Mouse (Mus musculus) CH12.LX (cell line): ENCODE data around the gene Wdr75. TPM values are rescaled to one million over a fixed set of nuclear protein-coding genes. Genes with fewer than 3 reads are reported as not detected.

Experiments used
- DNase-seq: peaks from one replicate; pipeline ENCODE4 v3.0.0-alpha.2; 2013; ENCODE audit errors: extremely low read depth
- H3K27ac ChIP-seq: 2 replicates; pipeline ENCODE4 v1.5.1; 2012; ENCODE audit warnings: low read depth, mild to moderate bottlenecking, control low read depth, moderate library complexity; ENCODE audit not compliant: insufficient read depth
- H3K27me3 ChIP-seq: replicated peaks from 2 replicates; pipeline ENCODE3; 2012; ENCODE audit warnings: inconsistent platforms
- H3K36me3 ChIP-seq, 2 experiments: replicated peaks in 1 of 2; 2 replicates each; pipeline versions ENCODE3 to v1.6.1; 2012; ENCODE audit warnings: inconsistent platforms in 1 of 2, low read length in 1 of 2, mild to moderate bottlenecking in 1 of 2, mixed read lengths in 1 of 2, moderate library complexity in 1 of 2; ENCODE audit not compliant: control insufficient read depth in 1 of 2, insufficient read depth in 1 of 2
- H3K4me1 ChIP-seq, 2 experiments: 2 replicates each; pipeline ENCODE4 v1.6.1; 2012; ENCODE audit warnings: inconsistent platforms in 1 of 2, moderate library complexity in 1 of 2; ENCODE audit not compliant: insufficient read depth in 2 of 2, control insufficient read depth in 1 of 2
- H3K4me2 ChIP-seq: 2 replicates; pipeline ENCODE4 v1.6.1; 2012; ENCODE audit warnings: low read depth, mild to moderate bottlenecking, control low read depth; ENCODE audit not compliant: poor library complexity, insufficient read depth, severe bottlenecking
- H3K4me3 ChIP-seq, 3 experiments: fragments of 150-350 bp in 1 of 3; sonication (generic) in 1 of 3; replicated peaks in 1 of 3; 2 replicates each; pipeline versions ENCODE3 to v1.5.1; 2011 to 2012; ENCODE audit warnings: low read depth in 2 of 3, low read length in 2 of 3, mild to moderate bottlenecking in 2 of 3, moderate library complexity in 2 of 3, control low read depth in 1 of 3, improper control_type of control experiment in 1 of 3, inconsistent platforms in 1 of 3, mixed read lengths in 1 of 3; ENCODE audit not compliant: poor library complexity in 1 of 3
- H3K79me2 ChIP-seq: replicated peaks from 2 replicates; pipeline ENCODE4 v1.6.1; 2012; ENCODE audit warnings: mild to moderate bottlenecking, moderate library complexity; ENCODE audit not compliant: control insufficient read depth, poor library complexity, insufficient read depth, severe bottlenecking; ENCODE audit errors: extremely low read depth
- H3K9ac ChIP-seq: 2 replicates; pipeline ENCODE4 v1.6.1; 2012; ENCODE audit warnings: low read depth, mild to moderate bottlenecking, control low read depth, moderate library complexity; ENCODE audit not compliant: insufficient read depth
- H3K9me3 ChIP-seq: replicated peaks from 2 replicates; pipeline ENCODE3; 2012; ENCODE audit warnings: low read length, inconsistent platforms, mixed read lengths
- BHLHE40 ChIP-seq: IDR thresholded peaks from 2 replicates; pipeline ENCODE4 v1.6.1; 2011; ENCODE audit warnings: mild to moderate bottlenecking, low read depth, low read length, improper control_type of control experiment
- CHD2 ChIP-seq: IDR thresholded peaks from 2 replicates; pipeline ENCODE4 v1.6.1; 2011; ENCODE audit warnings: low read length, improper control_type of control experiment
- CTCF ChIP-seq, 2 experiments: IDR thresholded peaks in 1 of 2; conservative IDR thresholded peaks in 1 of 2; 2 replicates each; pipeline ENCODE4 v1.5.1; 2011 to 2012; ENCODE audit warnings: low read depth in 2 of 2, low read length in 2 of 2, improper control_type of control experiment in 1 of 2, inconsistent platforms in 1 of 2, mild to moderate bottlenecking in 1 of 2, moderate library complexity in 1 of 2
- EP300 ChIP-seq: IDR thresholded peaks from 2 replicates; pipeline ENCODE4 v1.6.1; 2011; ENCODE audit warnings: low read length, improper control_type of control experiment
- ETS1 ChIP-seq: conservative IDR thresholded peaks from 2 replicates; pipeline ENCODE4 v1.6.1; 2012; ENCODE audit warnings: low read depth, mild to moderate bottlenecking, inconsistent platforms, low read length, improper control_type of control experiment, moderate library complexity
- GABPA ChIP-seq: IDR thresholded peaks from 2 replicates; pipeline ENCODE4 v1.6.1; 2012; ENCODE audit warnings: low read depth, low read length, improper control_type of control experiment, inconsistent platforms; ENCODE audit not compliant: insufficient replicate concordance
- IRF4 ChIP-seq: IDR thresholded peaks from 2 replicates; pipeline ENCODE4 v1.6.1; 2014; ENCODE audit warnings: low read depth, mild to moderate bottlenecking, inconsistent platforms, low read length, improper control_type of control experiment
- JUN ChIP-seq: IDR thresholded peaks from 2 replicates; pipeline ENCODE4 v1.6.1; 2011; ENCODE audit warnings: low read depth, mild to moderate bottlenecking, low read length, improper control_type of control experiment, moderate library complexity; ENCODE audit not compliant: insufficient read depth
- MEF2A ChIP-seq: IDR thresholded peaks from 2 replicates; pipeline ENCODE4 v1.6.1; 2014; ENCODE audit warnings: low read depth, mild to moderate bottlenecking, inconsistent platforms, low read length, improper control_type of control experiment, borderline replicate concordance
- MYC ChIP-seq: IDR thresholded peaks from 2 replicates; pipeline ENCODE4 v1.6.1; 2011; ENCODE audit warnings: low read depth, mild to moderate bottlenecking, improper control_type of control experiment, low read length
- NELFE ChIP-seq: IDR thresholded peaks from 2 replicates; pipeline ENCODE4 v1.6.1; 2011; ENCODE audit warnings: low read depth, low read length, improper control_type of control experiment
- PAX5 ChIP-seq: IDR thresholded peaks from 2 replicates; pipeline ENCODE4 v1.6.1; 2012; ENCODE audit warnings: low read length, inconsistent platforms, mixed read lengths
- POLR2AphosphoS2 ChIP-seq: IDR thresholded peaks from 2 replicates; pipeline ENCODE4 v1.6.1; 2011; ENCODE audit warnings: low read depth, low read length, improper control_type of control experiment
- RAD21 ChIP-seq: IDR thresholded peaks from 2 replicates; pipeline ENCODE4 v1.6.1; 2011; ENCODE audit warnings: low read depth, mild to moderate bottlenecking, low read length, improper control_type of control experiment, moderate library complexity
- RCOR1 ChIP-seq: conservative IDR thresholded peaks from 2 replicates; pipeline ENCODE4 v1.6.1; 2012; ENCODE audit warnings: low read depth, mild to moderate bottlenecking, inconsistent platforms, low read length, improper control_type of control experiment
- SMC3 ChIP-seq: IDR thresholded peaks from 2 replicates; pipeline ENCODE4 v1.6.1; 2011; ENCODE audit warnings: low read depth, low read length, improper control_type of control experiment
- TBP ChIP-seq: conservative IDR thresholded peaks from 2 replicates; pipeline ENCODE4 v1.6.1; 2011; ENCODE audit warnings: low read depth, low read length, improper control_type of control experiment
- ZNF384 ChIP-seq: IDR thresholded peaks from 2 replicates; pipeline ENCODE4 v1.6.1; 2012; ENCODE audit warnings: low read depth, low read length, improper control_type of control experiment, inconsistent platforms
- dilution Hi-C: fragments of 300-500 bp; cut with MboI; formaldehyde crosslinking; loops from 2 replicates; pipeline ENCODE4 v1.14.3; 2020; ENCODE audit warnings: low sequenced_read_pairs; ENCODE audit not compliant: extremely low pct_unique_long_range_greater_than_20kb, extremely low pct_ligation_motif_present
- in situ Hi-C: fragments of 300-500 bp; cut with MboI; formaldehyde crosslinking; loops from 3 replicates; pipeline ENCODE4 v1.14.3; 2019; ENCODE audit warnings: low sequenced_read_pairs, low pct_ligation_motif_present, low pct_unique_long_range_greater_than_20kb, mixed read lengths
- polyA plus RNA-seq: library from polyadenylated mRNA; unstranded; fragments of >175 nt; gene quantifications from 2 replicates; pipeline ENCODE4 v1.2.1, GENCODE M21; 2012; ENCODE audit warnings: low read depth; ENCODE audit not compliant: insufficient read length
- total RNA-seq, 2 experiments: library from RNA; depleted of rRNA; stranded (reverse); fragments of 300-350 nt in 1 of 2; fragments of >200 nt in 1 of 2; gene quantifications; 2 replicates each; pipeline ENCODE4 v1.2.3; 2012 to 2014

Wdr75 gene
- total and polyA plus RNA-seq, 3 experiments: 127 to 236 (median 204) TPM

- TF ChIP-seq POLR2AphosphoS2: no peak
- TF ChIP-seq, all 38 proteins: peak for 0
- DNase-seq: no peak
- in situ Hi-C loops: no loop called here
- dilution Hi-C loops: no loop called here
- H3K9ac ChIP-seq: no peak overlapping the region
- H3K4me1 ChIP-seq: peaks cover 0 to 13% of the 10 kb centered on the region in 2 experiments; a peak in 2 of 4 replicates
- H3K9me3 ChIP-seq: no peaks in the 10 kb centered on the region
- H3K4me3 ChIP-seq: no peak overlapping the region
- H3K79me2 ChIP-seq: no peaks in the 10 kb centered on the region
- H3K4me2 ChIP-seq: no peak overlapping the region
- no peak overlapping the region for H3K27ac ChIP-seq
- H3K36me3 ChIP-seq: peaks cover 53 to 94% of the 10 kb centered on the region in 2 experiments
- no peaks in the 10 kb centered on the region for H3K27me3 ChIP-seq
Measured at GRCm38 (mm10) chr1:45818564-45818963, 23.6 kb downstream of the Wdr75 start.

DNA sequence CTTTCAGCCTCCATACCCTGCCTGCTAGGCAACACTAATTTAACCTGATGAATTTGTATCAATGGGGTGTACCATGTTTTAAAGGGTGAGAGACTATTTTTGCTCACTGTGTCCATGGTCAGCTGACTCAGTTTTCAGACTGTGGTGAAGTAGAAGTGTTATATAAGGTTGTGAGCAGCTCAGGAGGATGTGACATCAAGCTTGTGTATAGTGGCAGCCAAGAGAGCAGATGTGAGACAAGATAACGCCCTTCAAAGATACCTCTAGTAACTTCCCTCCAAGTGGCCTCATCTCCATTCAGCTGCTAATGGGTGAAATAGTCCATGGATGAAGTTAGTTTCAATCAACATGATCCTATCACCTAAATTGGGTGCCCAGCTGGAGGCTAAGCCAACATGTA lies 29.5 kb downstream of the Wdr75 start:
- no peak for DNase-seq
- H3K27ac ChIP-seq: no peak overlapping the region; the same call in 1 of the 2 replicates
- H3K4me1 ChIP-seq: peaks cover 0 to 24% of the 10 kb centered on the region in 2 experiments; a peak in 2 of 4 replicates
- no peak overlapping the region for H3K4me3 ChIP-seq
- H3K79me2 ChIP-seq: no peaks in the 10 kb centered on the region
- peaks cover 29 to 58% of the 10 kb centered on the region in 2 experiments for H3K36me3 ChIP-seq
- H3K27me3 ChIP-seq: no peaks in the 10 kb centered on the region
- H3K9ac ChIP-seq: no peak overlapping the region
- in situ Hi-C loops: loop anchor here (10.0 kb wide), 1 partner anchor 190 kb away; no protein-coding TSS in a partner anchor
- TF ChIP-seq CHD2: no peak
- no peak for TF ChIP-seq JUN
- TF ChIP-seq NELFE: no peak
- no peak for TF ChIP-seq IRF4
- TF ChIP-seq TBP: no peak
- TF ChIP-seq BHLHE40: no peak
- TF ChIP-seq ETS1: no peak
- no peak for TF ChIP-seq MYC
- TF ChIP-seq RAD21: no peak
- dilution Hi-C loops: no loop called here
- H3K4me2 ChIP-seq: no peak overlapping the region
- H3K9me3 ChIP-seq: no peaks in the 10 kb centered on the region

GRCm38 (mm10) chr1:45825140-45825539 lies 30.2 kb downstream of the Wdr75 start:
- DNase-seq: peak; percentile 72
- Histone ChIP-seq H3K27me3 (no peaks in the 10 kb centered on the region), H3K4me2 (no peak overlapping the region), H3K9me3 (no peaks in the 10 kb centered on the region), H3K27ac (no peak overlapping the region), H3K79me2 (no peaks in the 10 kb centered on the region), H3K36me3 (peaks cover 26 to 52% of the 10 kb centered on the region in 2 experiments), H3K9ac (no peak overlapping the region), H3K4me3 (no peak overlapping the region), H3K4me1 (peaks cover 0 to 22% of the 10 kb centered on the region in 2 experiments; a peak in 2 of 4 replicates)
- dilution Hi-C loops (no loop called here), in situ Hi-C loops (loop anchor here (10.0 kb wide), 1 partner anchor 190 kb away; no protein-coding TSS in a partner anchor)
- TF ChIP-seq CTCF (conservative IDR thresholded peaks at IDR 0.05 in 1 of 2, IDR thresholded peaks at IDR 0.05 in 1 of 2; ENCODE audit: low read depth in 2 of 2, low read length in 2 of 2) (peak; percentile 68 to 73), PAX5 (no peak), EP300 (no peak), GABPA (no peak), RAD21 (peak; percentile 74), MEF2A (0 out of 2 replicates have a peak, but pooled peaks have one; percentile 20), SMC3 (peak; percentile 63), NELFE (no peak), RCOR1 (no peak), ZNF384 (no peak)
